Mouse (Mus musculus) left cerebral cortex, postnatal 4 days (tissue): ENCODE data around the gene Arhgef3. TPM values are rescaled to one million over a fixed set of nuclear protein-coding genes. Genes with fewer than 3 reads are reported as not detected.
A peak's percentile ranks its signal among the peaks of the same experiment; 100 is the strongest.

ENCODE experiments used
- DNase-seq: peaks from one replicate; pipeline ENCODE4 v3.0.0-alpha.2; 2022
- intact Hi-C: fragments of 180-260 bp; cut with DNase I; formaldehyde crosslinking; loops from one replicate; pipeline ENCODE4 v1.15.1; 2025
- total RNA-seq, 2 experiments: library from RNA; stranded (reverse); gene quantifications; 2 replicates each; pipeline ENCODE4 v1.2.3; 2021

Gene Arhgef3
- total RNA-seq, 2 experiments from 2014 or later = 20.1 to 20.9 TPM

GRCm38 (mm10) chr14:27158133-27158532, 43.4 kb downstream of the Arhgef3 start:
- no peak for DNase-seq
- intact Hi-C loops = no loop called here

GRCm38 (mm10) chr14:27158782-27159181, 44.1 kb downstream of the Arhgef3 start:
- intact Hi-C loops = no loop called here
- no peak for DNase-seq

DNA sequence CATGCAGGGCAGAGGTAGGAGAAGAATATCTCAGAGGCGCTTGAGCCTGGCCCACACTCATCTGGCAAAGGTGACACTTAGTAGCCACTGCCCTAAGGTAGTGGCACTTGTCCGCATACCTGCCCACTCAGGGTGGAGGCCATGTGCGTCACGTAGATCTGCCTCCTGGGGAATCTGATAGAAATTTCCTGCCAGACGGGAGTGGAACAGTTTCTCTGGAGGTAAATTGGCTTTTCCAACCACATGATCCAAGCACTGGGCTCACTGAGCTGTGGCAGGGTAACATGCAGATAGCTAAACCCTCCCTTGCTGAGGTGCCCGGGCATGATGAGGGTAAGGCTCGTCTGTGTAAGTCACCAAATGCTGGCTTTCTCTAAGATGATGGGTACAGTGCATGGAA, 46.1 kb downstream of the Arhgef3 start:
- intact Hi-C loops = no loop called here
- no peak for DNase-seq

GRCm38 (mm10) chr14:27164639-27165038, 49.9 kb downstream of the Arhgef3 start:
- DNase-seq = no peak
- intact Hi-C loops = no loop called here

DNA sequence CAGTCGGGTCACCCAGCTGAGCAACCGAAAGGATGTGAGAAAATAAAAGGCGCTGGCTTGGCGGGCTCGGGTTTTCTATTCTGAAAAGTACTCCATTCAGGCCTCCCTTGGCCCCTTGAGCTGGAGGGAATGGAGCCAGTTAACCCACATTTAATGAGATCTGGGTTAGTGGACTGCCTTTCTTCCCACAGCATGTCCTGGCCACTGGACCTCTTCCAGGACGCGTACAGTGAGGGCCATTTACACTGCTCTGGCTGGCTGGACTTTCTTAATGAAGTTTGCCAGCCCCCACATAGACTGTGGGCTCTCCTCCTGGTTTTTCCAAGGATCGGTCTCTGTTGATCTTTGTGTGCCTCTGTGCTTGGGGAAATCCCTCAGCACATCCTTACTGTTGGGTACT, 52.1 kb downstream of the Arhgef3 start:
- intact Hi-C loops = no loop called here

GRCm38 (mm10) chr14:27167177-27167576, 52.5 kb downstream of the Arhgef3 start:
- no peak for DNase-seq
- intact Hi-C loops = no loop called here

More for the DNA sequence above, 52.1 kb downstream of the Arhgef3 start:
- peak; percentile 79 for DNase-seq

DNA sequence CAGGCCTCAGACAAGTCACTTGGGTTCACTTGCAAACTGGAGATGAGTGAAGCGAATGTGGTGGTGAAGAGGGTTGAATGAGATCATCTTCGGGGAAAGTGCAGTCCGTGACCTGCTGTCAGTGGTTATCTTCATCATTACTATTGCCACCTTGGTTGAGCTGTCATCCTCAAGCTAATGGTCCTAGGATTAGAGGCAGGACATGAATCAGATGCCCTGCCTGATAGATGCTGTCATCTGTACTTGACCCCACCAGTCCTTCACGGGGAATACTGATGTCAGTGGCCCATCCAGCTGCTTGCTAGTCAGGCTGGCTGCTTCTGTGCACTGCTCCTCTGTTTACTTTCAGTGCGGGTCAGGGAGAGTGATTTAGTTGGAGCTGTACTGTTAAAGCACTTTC, 53.7 kb downstream of the Arhgef3 start:
- intact Hi-C loops = no loop called here
- no peak for DNase-seq

DNA sequence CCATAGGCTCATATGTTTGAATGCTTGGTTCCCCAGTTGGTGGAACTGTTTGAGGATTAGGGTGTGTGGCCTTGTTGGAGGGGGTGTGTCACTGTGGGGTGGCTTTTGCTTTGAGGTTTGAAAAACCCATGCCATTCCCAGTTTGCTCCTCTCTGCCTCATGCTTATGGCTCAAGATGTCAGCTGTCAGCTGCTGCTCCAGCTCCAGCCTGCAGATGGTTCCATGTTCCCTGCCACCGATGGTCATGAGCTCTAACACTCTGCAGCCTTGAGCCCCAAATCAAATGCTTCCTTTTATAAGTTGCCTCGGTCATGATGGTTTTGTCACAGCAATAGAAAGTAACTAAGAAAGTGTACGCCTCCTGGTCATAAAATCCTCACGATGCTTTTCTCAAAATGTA, 54.6 kb downstream of the Arhgef3 start:
- DNase-seq = no peak
- intact Hi-C loops = no loop called here

DNA sequence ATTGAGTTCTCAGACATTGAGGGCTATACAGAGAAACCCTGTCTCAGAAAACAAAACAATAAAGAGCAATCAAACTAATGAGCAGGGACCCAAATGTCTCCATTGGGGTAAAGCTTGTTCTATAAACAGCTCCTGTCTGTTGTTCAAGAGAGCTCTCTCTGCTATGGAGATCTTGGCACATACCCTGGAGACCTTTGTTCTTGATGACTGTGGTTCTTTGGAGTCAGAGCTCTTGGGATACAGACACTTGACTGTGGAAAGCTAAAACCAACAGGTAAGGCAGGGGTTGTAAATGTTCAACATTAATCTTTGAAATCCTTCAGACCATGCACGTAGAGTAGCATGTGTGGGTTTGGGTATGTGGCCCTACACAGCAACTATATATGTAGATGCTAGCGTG, 55.7 kb downstream of the Arhgef3 start:
- DNase-seq = no peak
- intact Hi-C loops = no loop called here

DNA sequence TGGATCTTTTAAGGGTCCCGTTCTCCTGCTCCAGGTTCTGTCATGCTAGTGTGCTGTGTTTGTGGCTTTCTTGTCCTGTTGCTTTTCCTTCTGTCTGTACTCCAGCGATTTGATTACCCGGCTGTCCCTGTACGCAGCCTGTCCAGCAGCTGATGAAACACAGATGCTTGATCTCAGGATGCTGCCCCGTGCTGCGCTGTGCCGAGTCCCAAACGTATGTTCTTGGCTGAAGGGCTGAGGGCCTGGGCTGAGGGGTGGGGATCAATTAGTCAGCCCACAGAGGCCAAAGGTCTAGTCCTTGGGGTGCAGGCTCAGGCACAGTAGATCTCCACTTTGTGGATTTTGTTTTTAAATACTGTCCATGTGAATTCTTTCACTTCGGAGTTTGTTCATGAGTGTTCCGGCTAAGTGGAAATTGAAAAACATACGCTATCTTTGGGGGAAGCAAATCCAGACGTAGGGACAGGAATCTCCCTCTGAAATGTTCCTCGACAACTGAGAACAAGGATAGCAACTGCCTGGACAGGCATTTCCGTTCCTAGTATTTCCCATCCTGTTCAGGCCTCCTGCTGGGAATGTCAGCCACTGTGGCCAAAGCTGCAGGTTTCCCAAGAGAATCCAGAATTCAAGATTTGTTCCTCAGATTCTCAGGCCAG, 56.6 kb downstream of the Arhgef3 start:
- intact Hi-C loops = no loop called here
- DNase-seq = no peak

GRCm38 (mm10) chr14:27173178-27173803, 58.6 kb downstream of the Arhgef3 start:
- DNase-seq = no peak
- intact Hi-C loops = no loop called here

DNA sequence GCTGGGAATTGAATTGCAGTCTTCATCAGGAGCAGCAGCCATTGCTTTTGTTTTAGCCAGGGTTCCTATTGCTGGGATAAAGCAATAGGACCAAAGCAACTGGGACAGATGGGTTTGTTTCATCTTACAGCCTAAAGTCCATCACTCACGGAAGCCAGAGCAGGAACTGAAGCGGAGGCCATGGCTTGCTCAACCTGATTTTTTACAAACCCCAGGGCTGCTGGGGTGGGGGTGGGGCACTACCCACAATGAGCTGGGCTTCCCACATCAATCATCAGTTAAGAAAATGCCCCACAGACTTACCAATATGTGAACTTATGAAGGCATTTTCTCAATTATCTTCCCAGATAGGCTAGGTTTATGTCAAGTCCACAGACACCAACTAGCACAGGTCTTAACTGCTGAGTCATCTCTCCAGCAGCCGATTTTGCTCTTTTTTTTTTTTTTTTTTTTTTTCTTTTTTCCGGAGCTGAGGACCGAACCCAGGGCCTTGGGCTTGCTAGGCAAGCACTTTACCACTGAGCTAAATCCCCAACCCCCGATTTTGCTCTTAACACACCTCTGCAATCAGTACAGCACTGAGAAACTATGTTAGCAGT, 59.6 kb downstream of the Arhgef3 start:
- intact Hi-C loops = no loop called here
- no peak for DNase-seq

- DNase-seq = no peak
- intact Hi-C loops = loop anchor here (5.0 kb wide), 1 partner anchor 58 kb away; no protein-coding TSS in a partner anchor
Measured at GRCm38 (mm10) chr14:27174831-27175301, 60.2 kb downstream of the Arhgef3 start.

DNA sequence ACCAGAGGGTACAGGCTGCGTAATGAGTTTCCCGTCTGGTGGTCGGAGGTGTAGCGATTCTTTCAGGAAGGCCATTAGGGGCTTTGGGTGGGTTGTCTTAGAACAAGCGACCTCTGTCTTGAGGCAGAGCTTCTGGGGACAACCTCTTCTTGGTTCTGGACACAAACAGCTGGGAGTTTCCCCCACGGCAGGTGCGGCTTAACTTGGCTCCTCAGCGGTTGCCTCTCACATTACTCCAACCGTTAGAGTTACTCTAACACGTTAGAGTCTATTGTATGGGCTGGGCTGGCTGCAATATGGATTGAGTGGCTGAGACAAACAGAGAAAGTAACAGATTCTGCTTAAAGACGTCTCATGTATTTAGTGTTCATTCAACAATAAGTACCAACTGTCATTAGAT, 60.6 kb downstream of the Arhgef3 start:
- no peak for DNase-seq
- intact Hi-C loops = loop anchor here (5.0 kb wide), 1 partner anchor 58 kb away; no protein-coding TSS in a partner anchor

DNA sequence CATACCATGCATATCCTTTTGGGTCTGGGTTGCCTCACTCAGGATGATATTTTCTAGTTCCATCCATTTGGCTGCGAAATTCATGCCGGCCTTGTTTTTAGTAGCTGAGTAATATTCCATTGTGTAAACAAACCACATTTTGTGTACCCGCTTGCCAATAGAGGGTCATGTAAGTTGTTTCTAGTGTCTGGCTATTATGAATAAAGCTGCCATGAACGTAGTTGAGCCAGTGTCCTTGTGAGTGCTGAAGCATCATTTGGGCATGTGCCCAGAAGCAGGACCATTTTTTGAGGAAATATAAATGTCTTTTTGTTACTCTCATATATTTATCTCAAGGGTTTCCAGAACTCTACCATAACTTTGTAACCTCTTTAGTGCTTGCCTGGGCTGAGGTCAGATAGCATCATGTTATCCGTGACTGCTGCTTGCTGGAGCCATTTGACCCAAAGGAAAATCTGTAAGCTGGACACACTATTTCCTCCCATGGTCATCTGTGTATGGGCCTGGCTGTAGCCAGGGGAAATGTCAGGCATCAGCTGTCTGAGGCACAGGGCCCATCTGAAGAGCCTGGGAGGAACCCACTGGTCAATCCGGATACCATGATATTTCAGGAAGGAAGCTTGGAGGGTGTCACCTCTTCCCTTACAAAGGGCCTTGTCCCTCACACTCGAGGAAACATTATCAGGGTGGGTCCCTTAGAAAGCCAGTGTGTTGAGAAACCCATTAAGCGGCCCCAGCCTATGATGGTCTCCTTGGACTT, 63.3 kb downstream of the Arhgef3 start:
- no peak for DNase-seq
- intact Hi-C loops = loop anchor here (5.0 kb wide), 1 partner anchor 61 kb away; no protein-coding TSS in a partner anchor

- DNase-seq = peak; percentile 77
- intact Hi-C loops = loop anchor here (5.0 kb wide), 1 partner anchor 61 kb away; no protein-coding TSS in a partner anchor
Measured at GRCm38 (mm10) chr14:27178560-27178920, 63.8 kb downstream of the Arhgef3 start.

GRCm38 (mm10) chr14:27179771-27180170, 65.1 kb downstream of the Arhgef3 start:
- no peak for DNase-seq
- intact Hi-C loops = loop anchor here (5.0 kb wide), 1 partner anchor 62 kb away; no protein-coding TSS in a partner anchor

GRCm38 (mm10) chr14:27182059-27182458, 67.4 kb downstream of the Arhgef3 start:
- intact Hi-C loops = loop anchor here (2.0 kb wide), 1 partner anchor 63 kb away; no protein-coding TSS in a partner anchor
- DNase-seq = no peak

DNA sequence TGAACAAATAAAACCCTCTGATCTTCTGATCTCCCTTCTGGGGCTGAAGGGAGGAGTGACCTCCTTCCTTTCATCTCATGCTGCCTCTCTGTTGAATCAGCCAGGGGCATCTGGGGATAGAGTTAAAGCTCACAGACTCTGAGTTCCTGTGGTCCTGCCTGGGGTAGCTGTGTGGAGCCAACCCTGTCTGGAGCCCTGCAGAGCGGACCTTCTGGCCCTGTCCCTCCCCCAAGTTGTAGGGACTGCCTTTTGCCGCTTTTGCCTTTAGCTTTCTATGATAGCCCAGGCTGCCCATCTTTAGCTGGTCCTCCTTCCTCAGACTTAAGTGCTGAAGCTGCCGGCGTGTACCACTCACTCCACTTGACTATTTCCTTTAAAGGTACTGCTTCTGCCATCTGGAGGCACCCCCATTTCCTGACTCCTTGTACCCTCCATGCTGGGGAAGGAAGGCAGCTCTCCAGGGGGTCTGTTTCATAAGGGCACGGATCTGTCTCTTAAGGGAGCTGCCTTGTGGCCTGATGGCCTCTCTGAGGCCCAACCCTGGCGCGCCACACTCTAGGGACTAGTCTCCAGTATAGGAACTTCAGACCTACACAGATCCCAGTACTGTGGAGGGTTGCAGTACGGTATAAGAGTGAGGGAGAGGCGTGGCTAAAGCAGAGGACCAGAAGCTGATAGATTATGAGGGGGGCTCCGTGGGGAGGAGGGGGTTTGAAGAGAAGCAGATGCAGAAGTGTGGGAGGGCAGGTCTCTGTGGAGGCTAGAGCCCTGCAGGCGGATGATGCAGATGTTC, 68.1 kb downstream of the Arhgef3 start:
- DNase-seq = no peak
- intact Hi-C loops = loop anchor here (2.0 kb wide), 1 partner anchor 62 kb away; no protein-coding TSS in a partner anchor
